Mouse (Mus musculus) adrenal gland, postnatal 0 days (tissue): ENCODE data around the gene Ecpas. TPM values are rescaled to one million over a fixed set of nuclear protein-coding genes. Genes with fewer than 3 reads are reported as not detected.

Source experiments
- polyA plus RNA-seq: library from polyadenylated mRNA; unstranded; fragments of >200 nt; fragmentation: Nextera tagmentation; extraction: Ambion mirVana; gene quantifications from 2 replicates; pipeline ENCODE4 v1.2.1, GENCODE M21; 2015

Gene Ecpas
- polyA plus RNA-seq: 19.2 and 25.4 TPM in 2 replicates

DNA sequence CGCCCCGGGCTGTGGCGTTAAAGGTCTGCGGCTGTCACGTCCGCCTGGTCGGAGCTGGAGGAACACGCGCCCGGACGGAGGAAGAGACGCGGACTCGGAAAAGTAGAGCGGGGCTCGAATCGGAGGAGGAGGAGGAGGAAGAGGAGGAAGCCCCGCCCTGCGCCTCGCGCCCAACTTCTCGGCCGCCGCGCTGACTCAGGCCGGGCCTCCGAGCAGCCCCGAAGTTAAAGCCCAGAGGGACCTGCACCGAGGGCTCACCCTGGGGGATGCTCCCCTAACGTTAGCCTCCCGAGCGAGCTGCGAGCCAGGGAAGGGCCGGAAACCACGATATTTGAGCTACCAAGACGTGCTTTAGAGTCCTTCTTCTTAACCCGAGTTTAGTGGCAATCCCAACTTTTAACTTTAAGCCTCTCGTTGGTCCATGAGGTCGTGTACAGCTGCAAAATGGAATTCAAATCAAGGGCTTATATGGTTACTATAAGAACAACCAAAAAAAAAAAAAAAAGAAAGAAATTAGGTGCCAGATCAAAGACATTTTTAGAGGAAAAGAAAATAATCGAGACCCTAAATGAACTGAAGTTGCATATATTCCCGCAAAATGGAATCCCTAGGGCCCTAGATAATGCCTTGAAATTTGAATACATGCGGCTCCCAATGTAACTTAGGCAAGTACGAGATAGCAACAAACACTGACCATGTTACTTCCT is at the start of gene Ecpas:
TSS of gene Ecpas (minus strand) at position 121 of the 707 bp plus-strand sequence.

DNA sequence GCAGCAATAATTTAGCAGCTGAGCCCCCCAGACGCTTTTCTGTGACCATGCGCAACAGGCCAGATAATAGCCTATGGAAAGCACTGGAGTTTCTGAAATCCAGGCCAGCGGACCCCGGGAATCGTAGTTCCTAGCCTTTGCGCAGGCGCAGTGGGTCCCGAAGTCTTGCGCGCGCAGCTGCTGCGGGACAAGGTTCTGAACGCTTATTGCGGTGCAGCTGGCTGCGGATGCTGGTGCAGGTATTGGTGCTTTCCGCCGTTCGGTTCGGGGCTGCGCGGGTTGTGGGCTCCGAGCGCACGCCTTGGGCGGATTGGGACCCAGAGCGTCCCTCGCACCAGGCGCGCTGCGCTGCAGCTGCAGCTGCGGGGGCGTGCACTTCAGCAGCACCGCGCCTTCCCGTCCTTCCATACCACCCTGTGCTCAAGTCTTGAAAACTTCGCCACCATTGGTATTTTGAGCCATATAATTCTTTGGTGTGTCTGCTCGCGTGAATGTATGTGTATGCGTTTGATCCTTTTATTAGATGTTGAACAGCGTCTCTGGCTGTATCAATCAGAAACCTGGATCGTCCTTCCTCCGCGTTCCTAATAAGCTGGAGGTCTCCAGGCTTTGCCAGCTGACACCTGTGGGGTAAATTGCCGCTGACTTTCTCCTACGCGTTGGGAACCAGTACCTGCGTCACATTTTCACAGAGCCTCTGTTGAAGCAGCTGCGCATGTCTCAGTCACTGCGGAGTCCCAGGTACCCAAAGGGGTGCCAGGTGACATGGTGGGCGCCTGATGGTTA is 31.1 kb upstream of the Ecpas start, which contains the start of gene Zkscan16:
TSS of gene Zkscan16 (plus strand) at position 209 of the 786 bp plus-strand sequence.

GRCm38 (mm10) chr4:58787616-58788015 is 124.9 kb downstream of the Ecpas start, which contains the start of gene Olfr267:
Gene Olfr267, minus strand, starts transcription at chr4:58787716.

Other genes with a start within 250 kb of the Ecpas start
- 0.08 TPM in 1 of 2 replicates, not detected in the other for gene Olfr267, start 125.0 kb downstream of the Ecpas start, polyA plus RNA-seq
- 0.30 and 0.36 TPM in 2 replicates for gene Zkscan16, start 30.9 kb upstream of the Ecpas start, polyA plus RNA-seq
- gene Ptgr1, start 74.4 kb upstream of the Ecpas start, polyA plus RNA-seq: 27.7 and 31.5 TPM in 2 replicates
- gene Dnajc25, start 82.3 kb upstream of the Ecpas start, polyA plus RNA-seq: 12.3 and 12.9 TPM in 2 replicates
- gene Gm20503, start 90.5 kb upstream of the Ecpas start, polyA plus RNA-seq: 16.4 and 17.3 TPM in 2 replicates
- 108 and 118 TPM in 2 replicates for gene Gng10, start 122.3 kb upstream of the Ecpas start, polyA plus RNA-seq
- gene AI481877, start 226.2 kb upstream of the Ecpas start, polyA plus RNA-seq: not detected in 2 replicates